Mouse (Mus musculus) midbrain, embryonic 10.5 days (tissue): ENCODE measurements around the gene Plcxd1. TPM values are rescaled to one million over a fixed set of nuclear protein-coding genes. Genes with fewer than 3 reads are reported as not detected.

Source experiments
- DNase-seq: peaks from one replicate; pipeline ENCODE4 v3.0.0-alpha.2; 2017; ENCODE audit warnings: low spot score
- H3K27ac ChIP-seq: fragments of 300-500 bp; sonication (generic); replicated peaks from 2 replicates; pipeline ENCODE4 v1.5.1; 2016; ENCODE audit warnings: mild to moderate bottlenecking
- H3K27me3 ChIP-seq: fragments of 300-500 bp; sonication (generic); 2 replicates; pipeline ENCODE4 v1.6.1; 2016; ENCODE audit warnings: low read depth, mild to moderate bottlenecking; ENCODE audit not compliant: poor library complexity, severe bottlenecking
- H3K36me3 ChIP-seq: fragments of 300-500 bp; sonication (generic); 2 replicates; pipeline ENCODE4 v1.6.1; 2016; ENCODE audit warnings: mild to moderate bottlenecking, moderate library complexity
- H3K4me1 ChIP-seq: fragments of 300-500 bp; sonication (generic); 2 replicates; pipeline ENCODE4 v1.6.1; 2016
- H3K4me3 ChIP-seq: fragments of 300-500 bp; sonication (generic); 2 replicates; pipeline ENCODE4 v1.5.1; 2016; ENCODE audit warnings: mild to moderate bottlenecking, moderate library complexity
- H3K9me3 ChIP-seq: fragments of 300-500 bp; sonication (generic); replicated peaks from 2 replicates; pipeline ENCODE4 v1.6.1; 2016; ENCODE audit warnings: mild to moderate bottlenecking
- WGBS: fragments of 180-500 bp; shearing (Covaris S2); methylation state at CpG from one replicate; pipeline ENCODE4 v1.1.7; 2016; 5-methylcytosine and 5-hydroxymethylcytosine counted together
- polyA plus RNA-seq: library from polyadenylated mRNA; unstranded; fragments of >200 nt; fragmentation: Nextera tagmentation; extraction: Ambion mirVana; gene quantifications from 2 replicates; pipeline ENCODE4 v1.2.1, GENCODE M21; 2016

Plcxd1 gene
- polyA plus RNA-seq, 1 experiment from 2014 or later: 1.8 TPM

DNA sequence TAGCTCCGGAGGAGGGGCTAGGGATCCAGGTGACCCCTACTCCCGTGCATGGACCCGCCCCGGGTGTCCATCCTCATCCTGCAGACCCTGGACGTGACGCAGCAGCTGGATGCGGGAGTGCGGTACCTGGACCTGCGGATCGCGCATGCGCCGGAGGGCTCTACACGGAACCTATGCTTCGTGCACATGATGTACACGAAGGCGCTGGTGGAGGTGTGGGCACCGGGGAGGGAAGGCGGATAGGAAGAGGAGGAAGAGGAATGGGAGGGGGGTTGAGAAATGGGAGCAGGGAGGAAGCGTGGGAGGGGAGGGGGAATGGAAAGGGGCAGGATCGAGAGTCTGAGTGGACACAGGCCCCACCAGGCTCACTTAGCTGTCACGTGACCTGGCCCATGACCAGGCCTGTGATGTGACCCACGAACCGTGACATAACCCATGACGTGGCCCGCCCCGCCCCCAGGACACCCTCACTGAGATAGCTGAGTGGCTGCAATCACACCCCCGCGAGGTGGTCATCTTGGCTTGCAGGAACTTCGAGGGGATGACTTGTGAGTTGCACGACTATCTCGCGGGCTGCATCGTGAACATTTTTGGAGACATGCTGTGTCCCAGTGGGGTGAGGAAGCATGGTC is 2.1 kb downstream of the Plcxd1 start:
- Histone ChIP-seq H3K27me3 (peaks cover 24% of the 10 kb centered on the region), H3K4me1 (peaks cover 43% of the 10 kb centered on the region), H3K27ac (no peak overlapping the region; the same call in 1 of the 2 replicates), H3K4me3 (peak overlapping the region; percentile 50), H3K36me3 (peaks cover 47% of the 10 kb centered on the region), H3K9me3 (no peaks in the 10 kb centered on the region; the same call in 1 of the 2 replicates)
- DNase-seq: peak; percentile 41
- 23% methylated on average over 34 of the region's 34 CpGs for WGBS

DNA sequence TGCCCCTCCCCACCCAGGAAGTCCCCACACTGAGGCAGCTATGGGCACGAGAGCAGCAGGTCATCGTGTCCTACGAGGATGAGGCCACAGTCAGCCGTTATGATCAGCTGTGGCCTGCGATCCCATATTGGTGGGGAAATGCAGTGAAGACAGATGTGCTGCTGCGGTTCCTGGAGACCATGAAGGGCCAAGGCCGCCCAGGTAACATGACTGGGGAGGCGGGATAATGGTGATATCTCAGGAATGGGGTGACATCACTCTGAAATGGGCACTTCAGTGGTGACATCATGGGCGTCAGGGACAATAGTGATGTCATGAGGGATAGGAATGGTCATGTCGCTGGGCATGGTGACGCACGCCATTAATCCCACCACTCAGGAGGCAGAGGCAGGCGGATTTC is 2.7 kb downstream of the Plcxd1 start:
- Histone ChIP-seq H3K36me3 (peaks cover 47% of the 10 kb centered on the region), H3K27me3 (peaks cover 24% of the 10 kb centered on the region), H3K4me3 (0 out of 2 replicates have a peak overlapping the region, but pooled peaks have one; percentile 50), H3K4me1 (peaks cover 48% of the 10 kb centered on the region), H3K9me3 (no peaks in the 10 kb centered on the region; the same call in 1 of the 2 replicates), H3K27ac (no peak overlapping the region)
- DNase-seq: no peak
- 92% methylated on average over 13 of the region's 13 CpGs for WGBS

- no peak for DNase-seq
- no peak overlapping the region for H3K4me3 ChIP-seq
- H3K9me3 ChIP-seq: no peaks in the 10 kb centered on the region; the same call in 1 of the 2 replicates
- H3K27ac ChIP-seq: no peak overlapping the region
- H3K36me3 ChIP-seq: peaks cover 47% of the 10 kb centered on the region
- H3K27me3 ChIP-seq: peaks cover 24% of the 10 kb centered on the region
- peaks cover 48% of the 10 kb centered on the region for H3K4me1 ChIP-seq
- WGBS: 94% methylated on average over 19 of the region's 19 CpGs
Measured at GRCm38 (mm10) chr5:110102853-110103625, 3.3 kb downstream of the Plcxd1 start.

- Histone ChIP-seq H3K36me3 (peaks cover 47% of the 10 kb centered on the region), H3K27ac (no peak overlapping the region), H3K27me3 (peaks cover 24% of the 10 kb centered on the region), H3K9me3 (no peaks in the 10 kb centered on the region; the same call in 1 of the 2 replicates), H3K4me1 (peaks cover 46% of the 10 kb centered on the region), H3K4me3 (no peak overlapping the region)
- 97% methylated on average over 27 of the region's 27 CpGs for WGBS
- DNase-seq: no peak
Measured at GRCm38 (mm10) chr5:110103901-110104615, 4.3 kb downstream of the Plcxd1 start.

GRCm38 (mm10) chr5:110104616-110105380 is 5.0 kb downstream of the Plcxd1 start:
- no peak overlapping the region for H3K27ac ChIP-seq
- no peak overlapping the region for H3K4me3 ChIP-seq
- H3K9me3 ChIP-seq: no peaks in the 10 kb centered on the region; the same call in 1 of the 2 replicates
- WGBS: 95% methylated on average over 36 of the region's 36 CpGs
- H3K36me3 ChIP-seq: peaks cover 47% of the 10 kb centered on the region
- H3K4me1 ChIP-seq: peaks cover 39% of the 10 kb centered on the region
- peaks cover 24% of the 10 kb centered on the region for H3K27me3 ChIP-seq
- no peak for DNase-seq

- peaks cover 32% of the 10 kb centered on the region for H3K4me1 ChIP-seq
- peaks cover 47% of the 10 kb centered on the region for H3K36me3 ChIP-seq
- no peaks in the 10 kb centered on the region; the same call in 1 of the 2 replicates for H3K9me3 ChIP-seq
- peaks cover 10% of the 10 kb centered on the region for H3K27me3 ChIP-seq
- DNase-seq: no peak
- WGBS: 96% methylated on average over 26 of the region's 26 CpGs
- no peak overlapping the region for H3K27ac ChIP-seq
- H3K4me3 ChIP-seq: peak overlapping the region; percentile 92
Measured at GRCm38 (mm10) chr5:110106140-110106871, 6.5 kb downstream of the Plcxd1 start.

- 18% methylated on average over 41 of the region's 41 CpGs for WGBS
- Histone ChIP-seq H3K36me3 (peaks cover 53% of the 10 kb centered on the region), H3K4me3 (peak overlapping the region; percentile 92), H3K9me3 (no peaks in the 10 kb centered on the region; the same call in 1 of the 2 replicates), H3K27me3 (peaks cover 3% of the 10 kb centered on the region), H3K4me1 (peaks cover 25% of the 10 kb centered on the region), H3K27ac (peak overlapping the region; percentile 97)
- DNase-seq: no peak
Measured at GRCm38 (mm10) chr5:110106901-110107564, 7.3 kb downstream of the Plcxd1 start.

DNA sequence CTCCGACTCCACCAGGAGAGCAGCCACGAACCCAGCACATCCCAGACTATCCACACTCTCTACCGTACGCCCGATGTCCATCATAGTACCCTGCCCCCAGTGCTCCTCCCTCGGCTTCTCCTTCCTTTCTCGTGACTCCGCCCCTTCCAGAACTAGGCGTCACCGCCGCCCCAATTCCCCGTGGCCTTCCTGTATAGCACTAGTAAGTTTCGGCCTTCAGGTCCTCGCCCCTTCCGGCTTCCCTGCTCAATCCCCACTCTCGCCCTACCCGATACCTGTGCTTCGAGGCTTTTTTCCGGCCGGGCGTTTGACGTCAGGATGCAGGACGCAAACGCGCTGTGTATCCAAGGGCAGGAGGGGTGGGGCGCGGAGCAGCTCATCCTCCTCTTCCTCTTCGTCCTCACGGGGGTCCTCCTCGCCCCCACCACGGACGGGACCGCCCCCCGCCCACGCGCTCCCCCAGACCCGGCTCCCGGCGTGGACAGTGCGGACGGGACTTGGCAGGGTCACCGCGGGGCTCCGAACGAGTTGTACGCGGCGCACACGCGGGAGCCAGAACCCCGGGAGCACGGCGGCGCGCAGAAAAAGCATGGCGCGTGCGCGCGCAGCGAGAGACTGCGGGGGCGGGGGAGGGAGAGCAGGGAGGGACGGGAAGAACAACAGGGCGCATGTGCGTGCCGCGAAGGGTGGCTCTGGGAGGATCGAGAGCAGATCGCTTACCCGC is 8.0 kb downstream of the Plcxd1 start, which contains the start of gene Gtpbp6:
Gene Gtpbp6, minus strand, starts transcription at position 617 of the 724 bp plus-strand sequence.
- Histone ChIP-seq H3K27me3 (no peaks in the 10 kb centered on the region), H3K4me3 (peak within 1 kb of the TSS; percentile 92), H3K27ac (peak within 1 kb of the TSS; percentile 97), H3K4me1 (peaks cover 22% of the 10 kb centered on the region), H3K9me3 (no peaks in the 10 kb centered on the region; the same call in 1 of the 2 replicates), H3K36me3 (peaks cover 53% of the 10 kb centered on the region)
- DNase-seq: peak; percentile 96
- under 1% methylated on average over 71 of the region's 71 CpGs for WGBS

- H3K4me3 ChIP-seq: peak overlapping the region; percentile 92
- peaks cover 22% of the 10 kb centered on the region for H3K4me1 ChIP-seq
- H3K9me3 ChIP-seq: no peaks in the 10 kb centered on the region
- peaks cover 53% of the 10 kb centered on the region for H3K36me3 ChIP-seq
- 0% methylated on average over 7 of the region's 7 CpGs for WGBS
- no peaks in the 10 kb centered on the region for H3K27me3 ChIP-seq
- H3K27ac ChIP-seq: peak overlapping the region; percentile 97
- DNase-seq: no peak
Measured at GRCm38 (mm10) chr5:110108305-110108628, 8.5 kb downstream of the Plcxd1 start.

DNA sequence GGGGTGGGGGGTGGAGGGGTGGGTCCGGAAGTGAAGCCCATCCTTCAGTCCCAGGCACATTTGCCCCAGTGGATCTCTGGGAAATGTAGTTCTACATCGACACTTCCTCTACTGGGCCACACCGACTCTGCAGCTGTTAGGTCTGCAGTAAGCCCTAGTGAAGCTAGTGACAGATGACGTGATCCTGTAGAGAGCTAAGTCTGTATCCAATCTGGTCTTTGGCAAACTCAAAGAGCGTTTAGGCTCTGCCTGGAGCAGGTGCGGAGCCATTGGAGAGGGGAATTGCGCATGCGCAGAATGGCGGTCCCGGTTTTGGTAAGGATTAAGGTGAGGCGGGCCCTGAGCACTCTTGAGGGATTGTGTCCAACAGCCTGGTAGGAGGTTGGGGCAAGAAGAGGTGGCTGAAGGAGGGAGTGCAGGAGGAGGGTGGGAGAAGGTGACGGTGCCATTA is 10.2 kb downstream of the Plcxd1 start, which contains the start of gene Zfp605:
Gene Zfp605, plus strand, starts transcription at position 102 of the 451 bp plus-strand sequence.
- WGBS: under 1% methylated on average over 12 of the region's 12 CpGs
- peaks cover 51% of the 10 kb centered on the region for H3K36me3 ChIP-seq
- H3K27ac ChIP-seq: peak within 1 kb of the TSS; percentile 90
- peak; percentile 86 for DNase-seq
- no peaks in the 10 kb centered on the region for H3K27me3 ChIP-seq
- H3K9me3 ChIP-seq: no peaks in the 10 kb centered on the region
- H3K4me3 ChIP-seq: peak within 1 kb of the TSS; percentile 77
- H3K4me1 ChIP-seq: peaks cover 22% of the 10 kb centered on the region
